Mouse (Mus musculus): ENCODE measurements around the gene Chsy1.
"Not testable (repeated sequence)": the region's sequence is repeated elsewhere in the genome, so short reads cannot be mapped to it uniquely, and the experiment has no call there.

Chsy1 gene

GRCm38 (mm10) chr7:66176256-66176655, 66.9 kb downstream of the Chsy1 start:
- DNase-seq (ENCODE audit: extremely low spot score, low spot score), result no peak

GRCm38 (mm10) chr7:66176929-66177328, 67.6 kb downstream of the Chsy1 start:
- no peak for DNase-seq (ENCODE audit: extremely low spot score, low spot score)

- no peak for DNase-seq (ENCODE audit: extremely low spot score, low spot score)
Observed at GRCm38 (mm10) chr7:66178101-66178500, 68.8 kb downstream of the Chsy1 start.

- DNase-seq (ENCODE audit: extremely low spot score, low spot score), result no peak
Observed at GRCm38 (mm10) chr7:66179120-66179581, 69.8 kb downstream of the Chsy1 start.

DNA sequence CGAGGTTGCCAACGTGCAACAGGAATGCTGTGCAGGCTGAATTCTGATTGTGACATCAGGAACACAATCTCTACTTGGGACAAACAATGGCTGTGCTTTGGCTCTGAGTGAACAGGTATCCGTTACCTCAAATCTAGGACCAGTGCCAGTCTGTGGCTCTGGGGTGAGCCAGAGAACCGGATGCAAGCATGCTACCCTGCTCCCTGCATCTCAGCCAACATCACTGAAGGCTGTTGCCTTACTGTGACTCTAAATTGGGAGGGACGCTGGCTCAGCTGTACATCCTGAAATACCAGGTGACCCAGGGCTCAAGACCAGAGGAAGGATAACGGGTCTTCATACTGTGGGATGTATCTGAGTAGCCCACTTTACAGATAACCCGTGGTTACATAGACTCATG, 70.4 kb downstream of the Chsy1 start:
- DNase-seq (ENCODE audit: extremely low spot score, low spot score), result no peak

- no peak for DNase-seq (ENCODE audit: extremely low spot score, low spot score)
Observed at GRCm38 (mm10) chr7:66180260-66180659, 70.9 kb downstream of the Chsy1 start.

- no peak for DNase-seq (ENCODE audit: extremely low spot score, low spot score)
Observed at GRCm38 (mm10) chr7:66180711-66181365, 71.5 kb downstream of the Chsy1 start.

- no peak for DNase-seq (ENCODE audit: extremely low spot score, low spot score)
Observed at GRCm38 (mm10) chr7:66182075-66182715, 72.9 kb downstream of the Chsy1 start.

DNA sequence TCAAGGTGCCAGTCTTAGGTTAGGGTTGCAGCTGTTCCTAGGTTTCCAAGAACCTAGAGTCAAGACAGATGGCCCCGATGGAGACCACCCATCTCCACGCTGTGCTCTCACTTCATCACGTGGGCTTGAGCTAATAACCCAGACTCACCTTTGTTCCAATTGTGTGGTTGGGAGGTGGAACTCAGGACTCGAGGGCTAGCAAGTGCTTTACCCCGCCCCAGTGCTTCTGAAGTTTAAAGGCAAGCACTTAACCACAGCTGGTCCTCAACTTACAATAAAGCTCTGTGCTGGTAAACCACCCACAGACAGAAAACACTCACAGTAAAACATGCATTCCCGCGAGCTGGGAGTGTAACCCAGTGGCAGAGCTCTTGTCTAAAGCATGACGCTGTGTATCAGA, 74.1 kb downstream of the Chsy1 start:
- no peak for DNase-seq (ENCODE audit: extremely low spot score, low spot score)

- DNase-seq (ENCODE audit: extremely low spot score, low spot score), result no peak
Observed at GRCm38 (mm10) chr7:66184026-66184425, 74.7 kb downstream of the Chsy1 start.

- no peak for DNase-seq (ENCODE audit: extremely low spot score, low spot score)
Observed at GRCm38 (mm10) chr7:66185370-66185769, 76.1 kb downstream of the Chsy1 start.

DNA sequence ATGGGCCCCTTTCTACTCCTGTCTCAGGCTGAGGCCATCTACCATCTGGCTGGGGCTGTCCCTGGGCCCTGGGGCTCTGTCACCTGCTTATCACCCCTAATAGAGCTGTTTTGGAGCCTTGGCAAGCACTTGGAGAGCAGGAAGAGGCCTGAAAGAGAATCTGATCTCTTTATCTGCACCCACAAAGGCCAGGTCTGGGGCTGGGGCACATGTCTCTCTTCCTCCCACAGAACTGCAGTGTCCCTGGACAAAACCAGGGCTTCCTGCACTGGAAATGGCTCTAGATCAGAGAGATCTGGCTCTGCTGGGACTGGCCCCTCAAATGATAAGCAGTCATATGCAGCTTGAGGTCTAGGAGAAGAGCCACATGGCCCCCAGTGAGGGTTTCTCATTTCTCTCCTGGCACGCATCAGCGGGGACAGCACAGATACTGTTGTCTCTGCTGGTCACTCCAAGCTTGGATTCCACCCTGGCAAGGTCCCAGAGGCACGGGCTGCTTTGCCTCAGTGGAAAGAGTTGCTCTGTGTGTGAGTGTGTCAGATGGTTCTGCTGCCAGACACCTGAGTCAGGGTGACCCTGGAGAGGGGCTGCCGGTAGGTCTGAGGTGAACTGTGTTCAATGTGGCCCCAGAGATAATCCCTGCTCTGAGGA, 78.4 kb downstream of the Chsy1 start:
- no peak for DNase-seq (ENCODE audit: extremely low spot score, low spot score)

DNA sequence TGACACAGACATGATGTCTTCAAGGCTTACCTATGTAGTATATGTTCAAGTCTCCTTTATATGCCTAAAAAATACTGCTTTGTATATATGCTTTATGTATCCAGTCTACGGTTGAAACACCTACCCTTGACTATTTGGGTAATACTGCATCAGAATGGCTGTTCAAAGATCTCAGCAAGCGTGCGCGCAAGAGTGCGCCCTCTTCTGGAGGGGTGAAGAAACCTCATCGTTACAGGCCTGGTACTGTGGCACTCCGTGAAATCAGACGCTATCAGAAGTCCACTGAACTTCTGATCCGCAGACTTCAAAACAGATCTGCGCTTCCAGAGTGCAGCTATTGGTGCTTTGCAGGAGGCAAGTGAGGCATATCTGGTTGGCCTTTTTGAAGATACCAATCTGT, 81.1 kb downstream of the Chsy1 start:
- DNase-seq (ENCODE audit: extremely low spot score, low spot score), result not testable (repeated sequence)

- DNase-seq (ENCODE audit: extremely low spot score, low spot score), result no peak
Observed at GRCm38 (mm10) chr7:66194511-66194910, 85.2 kb downstream of the Chsy1 start.

DNA sequence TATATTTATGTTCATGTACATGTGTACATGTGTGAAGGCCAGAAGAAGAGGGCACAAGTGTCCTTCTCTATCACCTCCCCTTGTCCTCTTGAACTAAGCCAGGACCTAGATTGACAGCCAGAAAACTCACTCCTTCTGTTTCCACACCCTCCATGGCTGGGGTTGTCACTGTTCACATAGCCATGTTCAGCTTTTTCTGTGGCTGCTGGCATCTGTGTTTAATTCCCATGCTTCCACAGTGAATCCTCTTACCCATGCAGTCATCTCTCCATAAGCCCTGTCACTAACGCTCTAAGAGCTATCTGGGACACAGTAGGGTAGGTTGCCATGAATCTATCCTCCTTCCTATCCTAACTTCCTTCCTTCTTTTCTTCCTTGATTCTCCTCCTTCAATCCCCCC, 86.6 kb downstream of the Chsy1 start:
- DNase-seq (ENCODE audit: extremely low spot score, low spot score), result no peak

- no peak for DNase-seq (ENCODE audit: extremely low spot score, low spot score)
Observed at GRCm38 (mm10) chr7:66196609-66197445, 87.5 kb downstream of the Chsy1 start.

DNA sequence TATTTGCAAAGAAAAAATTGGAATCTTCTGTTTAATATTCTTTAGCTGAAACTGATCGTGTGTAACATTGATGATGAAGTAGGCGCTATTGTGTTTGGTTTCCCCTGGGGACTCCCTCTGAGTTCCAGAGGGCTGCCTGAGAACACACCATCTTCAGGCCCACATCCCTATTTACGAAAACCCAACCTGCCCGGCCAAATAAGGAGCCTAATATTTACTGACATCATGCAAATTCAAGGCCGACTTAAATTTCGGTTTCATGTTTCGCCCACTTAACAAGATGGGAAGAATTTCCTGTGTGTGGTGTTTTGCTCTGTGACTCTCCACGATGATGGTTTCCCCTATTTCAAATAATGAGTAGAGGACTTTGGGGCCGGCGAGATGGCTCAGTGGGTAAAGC, 89.1 kb downstream of the Chsy1 start:
- DNase-seq (ENCODE audit: extremely low spot score, low spot score), result no peak

- no peak for DNase-seq (ENCODE audit: extremely low spot score, low spot score)
Observed at GRCm38 (mm10) chr7:66199391-66199831, 90.1 kb downstream of the Chsy1 start.

GRCm38 (mm10) chr7:66200383-66200782, 91.1 kb downstream of the Chsy1 start:
- no peak for DNase-seq (ENCODE audit: extremely low spot score, low spot score)

GRCm38 (mm10) chr7:66200791-66201450, 91.6 kb downstream of the Chsy1 start:
- no peak for DNase-seq (ENCODE audit: extremely low spot score, low spot score)

- DNase-seq (ENCODE audit: extremely low spot score, low spot score), result no peak
Observed at GRCm38 (mm10) chr7:66201657-66202056, 92.3 kb downstream of the Chsy1 start.
